Mouse (Mus musculus): ENCODE results near the gene Trdmt1.
"Not testable (repeated sequence)": the region's sequence is repeated elsewhere in the genome, so short reads cannot be mapped to it uniquely, and the experiment has no call there.

The Trdmt1 gene

GRCm38 (mm10) chr2:13544193-13544824 is at the start of gene Trdmt1:
Gene Trdmt1, minus strand, starts transcription at chr2:13544668.
- DNase-seq = peak; percentile 67 to 68

GRCm38 (mm10) chr2:13593328-13593727 is 48.9 kb upstream of the Trdmt1 start:
- DNase-seq = no peak

- DNase-seq = not testable (repeated sequence)
These were observed 39.3 kb upstream of the Trdmt1 start for GRCm38 (mm10) chr2:13583746-13584145.

GRCm38 (mm10) chr2:13582184-13582583 is 37.7 kb upstream of the Trdmt1 start:
- no peak for DNase-seq

GRCm38 (mm10) chr2:13579991-13580390 is 35.5 kb upstream of the Trdmt1 start:
- no peak for DNase-seq

GRCm38 (mm10) chr2:13579315-13579714 is 34.8 kb upstream of the Trdmt1 start:
- DNase-seq = no peak

GRCm38 (mm10) chr2:13578473-13579152 is 34.1 kb upstream of the Trdmt1 start:
- DNase-seq = no peak

GRCm38 (mm10) chr2:13577399-13577798 is 32.9 kb upstream of the Trdmt1 start:
- DNase-seq = no peak

GRCm38 (mm10) chr2:13575926-13576325 is 31.5 kb upstream of the Trdmt1 start:
- no peak for DNase-seq

- DNase-seq = peak; percentile 56 to 69
These were observed 30.9 kb upstream of the Trdmt1 start for GRCm38 (mm10) chr2:13575287-13575801.

- peak; percentile 48 to 64 for DNase-seq
These were observed 30.3 kb upstream of the Trdmt1 start for GRCm38 (mm10) chr2:13574801-13575150.

- peak; percentile 63 to 65 for DNase-seq
These were observed 29.8 kb upstream of the Trdmt1 start for GRCm38 (mm10) chr2:13574066-13574800.

- peak; percentile 75 to 78 for DNase-seq
These were observed 29.1 kb upstream of the Trdmt1 start, which contains the start of gene Vim for GRCm38 (mm10) chr2:13573408-13574065. Gene Vim, plus strand, starts transcription at chr2:13573927.

- DNase-seq = no peak
These were observed 28.4 kb upstream of the Trdmt1 start for GRCm38 (mm10) chr2:13572647-13573407.

- DNase-seq = no peak
These were observed 27.7 kb upstream of the Trdmt1 start for GRCm38 (mm10) chr2:13572101-13572553.

- DNase-seq = no peak
These were observed 25.7 kb upstream of the Trdmt1 start for GRCm38 (mm10) chr2:13570122-13570521.

GRCm38 (mm10) chr2:13560396-13560795 is 15.9 kb upstream of the Trdmt1 start:
- DNase-seq = no peak

- DNase-seq = no peak
These were observed 15.3 kb upstream of the Trdmt1 start for GRCm38 (mm10) chr2:13559729-13560128.

GRCm38 (mm10) chr2:13559303-13559702 is 14.8 kb upstream of the Trdmt1 start:
- no peak for DNase-seq

GRCm38 (mm10) chr2:13558607-13559262 is 14.3 kb upstream of the Trdmt1 start:
- DNase-seq = no peak
